Mouse (Mus musculus) CD4-positive, CD25-positive, alpha-beta regulatory T cell, adult 2 months (primary cell): ENCODE data around the gene Gse1.

Source experiments
- DNase-seq: peaks from one replicate; pipeline ENCODE4 v3.0.0-alpha.2; 2012; ENCODE audit warnings: low read depth, low spot score

The Gse1 gene

DNA sequence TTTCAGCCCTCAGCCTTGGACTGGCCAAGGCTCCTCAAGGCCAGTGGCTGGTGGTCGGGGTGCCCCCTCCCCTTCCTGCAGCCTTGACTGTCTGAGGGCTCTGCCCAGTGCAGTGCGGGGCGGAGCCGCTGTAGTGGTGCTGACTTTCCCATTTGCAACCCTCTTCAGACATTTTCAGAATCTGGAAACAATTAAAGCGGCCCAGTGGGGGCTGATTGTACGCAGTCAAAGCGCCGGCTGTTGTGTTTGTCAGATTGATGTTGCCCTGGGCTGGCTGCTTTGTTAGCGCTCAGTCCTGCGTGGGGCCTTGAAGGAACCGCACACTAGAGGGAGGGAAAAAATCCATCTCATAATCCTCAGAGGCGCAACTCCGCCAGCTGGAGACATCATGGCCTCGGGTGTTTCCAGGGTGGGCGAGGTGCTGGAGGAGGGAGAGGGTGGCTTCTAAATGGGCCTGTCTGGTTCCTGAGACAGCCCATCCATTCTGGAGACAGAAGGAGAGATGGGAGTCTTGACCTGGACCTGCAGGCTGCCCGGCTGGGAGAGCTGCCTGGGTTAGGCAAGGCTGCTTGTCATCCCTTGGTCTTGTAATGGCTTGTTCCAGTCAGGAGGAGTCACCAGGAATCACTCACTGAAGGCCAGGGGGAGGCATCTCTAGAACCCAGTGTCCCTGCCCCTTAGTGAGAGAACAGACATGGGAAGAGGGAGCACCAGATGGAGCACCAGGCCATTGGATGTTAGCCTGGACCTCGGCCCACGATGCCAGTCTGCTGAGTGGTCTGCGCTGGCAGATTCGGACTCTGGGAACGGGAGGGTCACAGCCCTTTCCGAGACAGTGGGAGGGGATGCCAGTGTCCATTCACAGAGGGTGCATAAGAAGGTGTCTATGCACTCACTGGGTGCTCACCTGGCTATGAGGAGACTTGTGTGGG is 70.6 kb downstream of the Gse1 start:
- DNase-seq = no peak

DNA sequence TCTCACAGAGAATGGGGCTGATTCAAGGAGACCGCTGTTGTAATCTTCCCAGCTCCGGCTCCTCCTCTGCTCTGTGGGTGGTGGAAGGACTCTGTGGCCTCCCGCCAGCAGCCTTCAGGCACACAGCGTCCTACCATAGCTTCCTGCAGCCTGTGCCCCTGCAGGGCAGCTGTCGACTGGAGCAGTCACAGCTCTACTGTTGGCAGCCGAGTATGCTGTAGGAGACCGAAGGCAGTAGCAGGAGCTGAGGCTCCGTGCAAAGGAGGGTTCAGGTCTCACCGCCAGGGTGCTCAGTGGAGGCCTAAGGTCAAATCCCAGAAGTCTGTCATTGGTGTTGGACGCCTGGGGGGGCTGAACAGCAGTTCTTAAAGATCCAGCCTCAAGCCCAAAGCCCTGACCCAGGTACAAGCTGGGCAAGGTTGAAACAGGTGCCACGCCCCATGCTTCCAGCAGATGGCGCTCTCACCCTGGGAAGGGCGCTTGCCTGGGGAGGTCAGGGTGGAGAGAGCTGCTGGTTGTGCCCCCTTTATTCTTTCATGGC is 72.4 kb downstream of the Gse1 start:
- DNase-seq = peak; percentile 76

DNA sequence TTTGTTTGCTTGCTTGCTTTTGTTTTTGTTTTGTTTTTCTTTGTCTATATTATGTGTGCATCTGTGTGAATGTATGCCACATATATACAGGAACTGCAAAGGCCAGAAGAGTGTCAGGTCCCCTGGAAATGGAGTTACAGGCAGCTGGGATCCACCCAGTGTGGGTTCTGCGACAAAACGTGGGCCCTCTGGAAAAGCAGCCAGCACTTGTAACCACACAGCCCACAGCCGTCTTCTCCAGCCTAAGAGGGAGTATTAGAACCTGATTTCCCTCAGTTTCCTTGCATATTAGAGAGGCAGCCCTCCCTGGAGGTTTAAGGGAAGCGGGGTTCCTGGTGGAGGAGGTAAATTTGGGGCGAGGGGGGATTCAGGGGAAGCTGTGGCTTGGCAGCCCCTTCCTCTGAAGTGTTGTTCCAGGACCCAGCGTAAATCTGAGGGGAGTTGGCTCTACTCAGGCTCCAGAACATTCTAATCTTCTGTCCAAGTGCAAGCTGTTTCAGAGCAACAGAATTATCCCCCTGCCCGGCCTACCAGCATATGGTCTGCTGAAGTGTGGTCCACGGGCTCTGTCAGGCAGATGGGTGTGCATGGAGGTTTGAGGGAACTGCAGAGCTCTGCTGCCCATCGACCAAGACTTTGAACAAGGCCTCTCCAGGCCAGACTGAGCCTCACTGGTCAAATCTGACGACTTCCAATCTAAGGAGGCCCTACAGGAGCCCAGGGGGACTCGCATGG is 74.9 kb downstream of the Gse1 start:
- DNase-seq = no peak

DNA sequence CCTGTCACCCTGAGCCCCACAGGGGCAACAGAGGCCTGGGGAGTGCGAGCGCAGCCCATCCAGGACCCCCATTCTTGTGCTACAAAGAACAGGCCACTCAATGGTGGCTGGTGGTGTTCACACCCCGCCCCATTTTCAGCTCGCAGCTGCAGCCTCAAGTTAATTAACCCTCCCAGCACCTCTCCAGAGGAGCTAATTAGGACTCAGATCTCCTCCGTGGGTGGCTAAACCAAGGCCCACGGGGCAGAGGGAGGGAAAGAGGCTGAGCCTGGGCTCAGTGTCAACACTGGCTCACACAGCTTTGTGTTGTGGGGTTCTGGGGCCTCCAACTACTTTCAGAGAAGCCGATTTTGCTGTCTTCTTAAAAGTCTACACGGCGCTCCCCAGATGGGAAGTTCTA is 75.8 kb downstream of the Gse1 start:
- no peak for DNase-seq

DNA sequence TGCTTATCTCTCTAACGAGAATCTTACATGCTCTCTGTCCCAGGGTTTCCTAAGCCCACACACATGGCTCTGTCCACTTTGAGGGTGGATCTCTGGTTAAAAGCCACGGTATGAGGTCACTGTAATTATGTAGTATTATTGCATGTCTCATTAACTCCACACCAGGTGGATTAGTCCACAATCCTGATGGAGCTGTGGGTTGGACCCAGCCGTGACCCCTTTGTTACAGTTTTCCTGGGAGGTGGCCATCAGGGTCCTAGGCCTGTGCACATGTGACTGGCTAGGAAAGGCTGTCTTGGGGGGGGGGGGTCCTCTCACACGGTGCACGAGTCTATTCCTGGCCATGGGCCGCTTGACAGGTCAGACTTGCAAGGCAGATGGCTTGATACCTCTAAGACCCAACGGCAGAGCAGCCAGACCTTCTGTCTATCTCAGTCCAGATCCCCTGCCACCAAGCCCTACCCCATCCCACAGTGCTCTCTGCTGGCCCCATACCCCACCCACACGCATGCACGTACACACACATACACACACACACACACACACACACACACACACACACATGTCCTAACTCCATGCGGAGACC is 77.6 kb downstream of the Gse1 start:
- no peak for DNase-seq

DNA sequence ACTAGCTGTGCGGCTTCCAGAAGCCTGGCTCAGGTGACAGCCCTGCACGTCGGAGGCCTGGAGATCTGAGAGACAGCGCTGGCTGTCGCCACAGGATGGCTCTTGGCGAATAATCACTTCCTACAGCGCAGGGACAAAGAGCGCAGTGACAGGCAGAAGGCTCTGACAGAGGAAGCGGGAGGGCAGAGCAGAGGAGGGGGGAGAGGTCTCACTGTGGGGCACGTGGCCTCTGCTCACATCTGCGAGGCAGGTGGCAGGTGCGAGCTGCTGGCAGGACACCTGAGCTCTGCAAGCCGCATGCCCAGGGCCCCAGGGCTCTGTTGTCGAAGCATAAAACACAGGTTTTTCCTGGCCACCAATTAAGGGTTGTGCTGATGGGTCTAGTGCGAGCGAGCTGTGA is 78.8 kb downstream of the Gse1 start:
- DNase-seq = peak; percentile 27

DNA sequence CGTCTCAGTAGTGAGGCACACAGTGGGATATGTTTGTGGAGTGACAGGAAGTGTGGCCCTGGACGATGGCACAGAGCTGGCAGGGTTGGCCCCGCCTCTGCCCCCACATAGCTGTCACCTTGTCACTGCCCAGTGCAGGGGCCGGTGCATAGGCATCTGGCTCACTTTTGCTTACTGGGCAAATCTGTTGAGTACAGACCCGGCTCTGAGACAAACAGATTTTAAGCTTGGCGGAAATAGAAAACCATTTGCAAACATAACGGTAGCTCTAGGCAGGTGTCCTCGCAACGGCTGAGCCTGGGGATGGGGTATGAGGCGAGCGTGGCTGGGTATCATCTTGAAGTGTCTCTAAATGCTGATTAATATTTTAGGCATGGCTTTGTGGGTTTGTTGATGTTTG is 79.3 kb downstream of the Gse1 start:
- no peak for DNase-seq

DNA sequence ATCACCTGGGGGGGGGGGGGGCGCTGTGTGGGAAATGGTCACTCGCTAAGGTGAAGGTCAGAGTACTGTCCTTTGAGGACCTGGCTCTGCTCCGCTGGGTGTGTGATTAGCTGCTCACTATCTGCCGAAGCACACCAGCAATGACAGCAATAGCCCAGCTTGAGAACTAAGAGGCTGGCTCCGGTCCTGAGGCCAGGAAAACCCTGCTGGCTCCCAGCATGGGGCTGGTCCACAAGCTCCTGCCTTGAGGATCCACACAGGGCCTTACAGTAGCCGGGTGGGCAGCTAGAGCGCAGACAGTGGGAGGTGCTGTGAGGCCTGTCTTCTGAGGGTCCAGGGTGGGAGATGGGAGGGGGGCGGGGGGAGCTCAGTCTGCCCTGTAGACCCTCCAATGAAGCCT is 79.9 kb downstream of the Gse1 start:
- DNase-seq = no peak

DNA sequence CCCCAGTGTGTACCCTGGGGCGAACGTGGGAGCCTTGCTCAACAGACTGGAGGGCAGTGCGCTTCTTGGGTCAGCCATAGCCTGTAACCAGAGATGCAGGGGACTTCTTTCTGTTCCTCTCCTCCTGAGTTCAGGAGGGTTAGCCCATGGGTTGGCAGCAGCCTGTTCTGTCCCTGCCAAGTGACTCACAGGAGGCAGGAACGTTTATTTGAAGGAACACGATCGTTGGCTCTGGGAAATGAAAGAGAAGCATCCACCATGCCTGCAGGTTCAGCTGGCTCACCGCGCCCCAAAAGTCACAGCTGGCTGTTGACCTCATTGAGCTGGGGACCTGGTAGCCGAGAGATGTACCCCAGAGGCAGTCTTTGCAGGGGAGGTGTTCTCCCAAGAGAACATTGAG is 80.3 kb downstream of the Gse1 start:
- DNase-seq = no peak

DNA sequence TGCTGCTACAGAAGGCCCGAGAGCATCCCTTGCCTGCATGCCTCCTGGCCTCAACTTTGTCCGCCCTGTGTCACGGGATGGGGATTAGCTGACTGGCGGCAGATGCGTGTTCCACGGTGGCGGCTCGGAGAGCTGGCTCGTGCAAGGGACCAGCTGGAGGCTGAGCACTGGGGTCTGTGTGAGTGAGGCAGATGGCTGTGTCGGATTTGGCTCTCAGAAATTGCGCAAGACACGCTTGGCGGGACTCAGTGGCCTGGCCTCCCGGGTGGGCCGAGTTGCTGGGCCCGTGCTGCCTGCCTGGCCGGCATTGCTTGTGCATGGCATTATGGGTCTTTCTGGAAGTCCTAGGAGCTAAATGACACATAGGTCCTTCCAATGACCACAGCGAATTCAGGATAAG is 81.1 kb downstream of the Gse1 start:
- no peak for DNase-seq

DNA sequence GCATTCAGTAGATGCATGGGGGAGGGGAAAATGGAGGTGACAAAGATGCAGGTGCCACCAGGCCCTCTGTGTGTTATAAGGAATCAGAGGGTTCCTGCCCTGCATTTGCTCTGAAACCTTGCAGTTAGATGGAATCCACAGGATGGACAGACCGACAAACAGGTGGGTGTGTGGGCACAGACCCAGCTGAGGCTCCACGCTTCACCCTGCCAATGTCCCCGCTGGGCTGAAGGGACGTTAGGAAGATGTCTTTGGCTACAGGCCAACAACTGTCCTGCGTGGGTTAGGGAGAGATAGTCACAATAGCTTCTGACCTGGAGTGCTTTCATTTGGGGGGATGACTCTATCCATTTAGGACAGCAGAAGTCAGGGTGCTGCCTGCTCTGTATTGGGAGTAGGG is 81.8 kb downstream of the Gse1 start:
- no peak for DNase-seq

DNA sequence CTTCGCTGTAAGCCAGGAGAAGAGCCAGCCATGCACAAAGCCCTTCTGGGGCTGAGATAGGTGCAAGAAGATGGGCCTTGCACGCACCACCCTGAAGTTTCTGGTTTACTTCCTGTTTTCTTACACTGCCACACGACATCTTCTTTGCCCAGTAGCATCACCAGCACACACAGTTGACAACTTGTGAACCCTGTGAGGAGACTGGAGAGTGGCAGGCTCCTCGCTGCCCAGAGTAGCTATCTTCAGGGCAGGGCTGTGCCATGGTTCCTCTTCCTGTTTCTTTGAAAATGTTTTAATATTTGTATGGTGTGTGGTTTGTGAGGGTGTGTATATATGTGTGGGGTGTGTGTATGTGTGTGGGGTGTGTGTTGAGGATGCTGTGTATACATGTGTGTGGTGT is 84.2 kb downstream of the Gse1 start:
- no peak for DNase-seq

DNA sequence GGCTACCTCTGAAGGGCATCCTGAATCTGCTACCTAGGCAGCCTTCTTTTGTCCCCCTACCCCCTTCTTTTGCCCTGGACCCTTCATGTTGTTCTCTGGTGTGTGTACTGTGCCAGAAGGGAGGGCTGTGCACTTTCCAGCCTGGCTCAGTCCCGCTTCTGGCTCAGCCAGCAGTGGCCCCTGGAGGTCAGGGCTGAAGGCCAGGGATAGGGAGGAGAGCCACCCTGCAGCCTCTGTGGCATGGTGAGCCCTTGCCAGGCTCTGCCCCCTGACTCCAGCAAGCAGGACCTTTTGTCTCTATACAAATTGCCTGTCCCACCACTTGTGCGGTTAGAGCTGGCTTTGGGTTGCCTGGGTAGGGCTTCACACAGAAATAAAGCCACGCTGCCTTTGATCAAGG is 85.4 kb downstream of the Gse1 start:
- DNase-seq = no peak

DNA sequence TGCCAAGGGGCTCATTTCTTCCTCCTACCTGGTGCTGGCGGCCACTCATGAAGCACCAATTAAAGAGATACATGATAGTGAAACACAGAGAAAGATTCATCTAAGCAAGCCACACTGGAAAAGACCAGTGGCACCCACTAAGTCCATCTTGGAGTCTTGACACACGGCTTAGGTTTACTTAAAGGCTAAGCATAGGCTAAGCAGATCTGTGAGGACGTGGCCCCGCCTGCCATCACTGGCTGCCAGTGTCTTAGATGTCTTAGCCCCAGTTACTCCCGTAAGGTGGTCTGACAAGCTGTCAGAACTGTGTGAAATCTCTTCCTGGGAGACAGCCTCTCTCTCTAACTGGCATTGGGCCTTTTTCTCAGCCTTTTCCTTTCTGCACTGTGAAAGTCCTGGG is 86.7 kb downstream of the Gse1 start:
- no peak for DNase-seq

DNA sequence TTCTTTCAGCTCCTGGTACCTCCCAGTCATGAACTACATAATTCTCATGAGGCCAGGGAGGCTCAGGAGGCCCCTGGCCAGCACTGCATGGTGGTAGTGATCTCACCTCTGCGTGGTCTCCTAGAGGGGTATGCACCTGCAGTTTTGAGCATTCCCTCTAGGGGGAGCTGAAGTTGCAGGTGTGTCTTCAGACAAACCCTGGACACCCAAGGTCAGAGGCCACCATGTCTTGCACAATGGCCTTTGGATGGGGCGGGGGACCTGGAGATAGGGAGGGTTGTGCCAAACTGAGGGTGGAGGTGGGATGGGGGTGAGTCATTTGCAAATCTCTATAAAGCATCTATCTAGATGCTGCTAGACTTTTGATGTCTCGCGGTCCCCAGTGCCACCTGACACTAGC is 87.4 kb downstream of the Gse1 start:
- DNase-seq = peak; percentile 59

DNA sequence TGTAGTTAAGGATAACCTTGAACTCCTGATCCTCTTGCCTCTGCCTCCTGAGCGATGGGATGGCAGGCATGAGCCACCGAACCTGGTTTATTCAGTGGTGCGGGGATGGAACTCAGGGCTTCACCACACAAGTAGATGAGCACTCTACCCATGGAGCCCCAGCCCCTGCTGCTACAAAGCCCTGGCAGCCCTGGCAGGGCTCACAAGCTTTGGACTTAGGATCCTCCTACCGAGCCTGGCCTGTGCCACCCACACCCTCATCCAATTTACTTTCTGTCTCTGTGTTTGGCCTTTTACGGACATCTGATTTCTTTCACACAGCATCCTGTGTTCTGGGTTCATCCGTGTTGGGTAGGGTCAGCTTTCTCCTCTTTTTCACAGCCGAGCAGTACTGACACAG is 88.5 kb downstream of the Gse1 start:
- DNase-seq = no peak

DNA sequence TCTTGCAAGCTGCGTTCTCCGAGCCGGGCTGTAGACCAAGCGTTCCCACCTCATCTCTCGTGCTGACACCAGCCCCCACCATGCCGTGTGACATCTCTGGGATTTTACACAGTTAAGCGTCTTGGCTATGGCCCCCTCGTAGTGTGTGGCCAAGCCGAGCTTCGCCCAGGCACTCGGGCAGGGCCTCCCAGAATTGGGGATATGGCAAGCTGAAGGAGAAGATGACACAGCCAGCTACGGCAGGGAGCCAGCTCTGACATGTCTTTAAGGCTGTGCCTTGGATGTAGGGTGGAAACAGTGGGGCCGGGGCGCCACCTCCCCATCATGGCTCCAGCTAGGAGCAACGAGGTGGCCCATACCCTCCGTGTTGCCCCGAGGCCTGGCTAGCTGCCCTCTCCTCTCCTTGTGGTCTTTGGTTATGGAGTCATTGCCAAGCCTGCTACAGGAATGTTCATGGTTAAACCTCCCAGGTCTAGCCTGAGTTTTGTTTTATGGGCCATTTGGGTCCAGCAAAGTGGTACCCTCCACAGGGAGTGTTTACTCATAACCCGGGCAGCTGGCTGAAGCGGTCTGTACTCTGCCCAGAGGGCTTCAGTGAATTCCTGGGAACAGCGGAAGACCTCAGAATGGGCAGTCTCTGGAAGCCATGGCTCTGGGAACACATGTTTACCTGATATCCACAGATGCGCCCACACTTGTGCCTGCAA is 89.0 kb downstream of the Gse1 start:
- no peak for DNase-seq

DNA sequence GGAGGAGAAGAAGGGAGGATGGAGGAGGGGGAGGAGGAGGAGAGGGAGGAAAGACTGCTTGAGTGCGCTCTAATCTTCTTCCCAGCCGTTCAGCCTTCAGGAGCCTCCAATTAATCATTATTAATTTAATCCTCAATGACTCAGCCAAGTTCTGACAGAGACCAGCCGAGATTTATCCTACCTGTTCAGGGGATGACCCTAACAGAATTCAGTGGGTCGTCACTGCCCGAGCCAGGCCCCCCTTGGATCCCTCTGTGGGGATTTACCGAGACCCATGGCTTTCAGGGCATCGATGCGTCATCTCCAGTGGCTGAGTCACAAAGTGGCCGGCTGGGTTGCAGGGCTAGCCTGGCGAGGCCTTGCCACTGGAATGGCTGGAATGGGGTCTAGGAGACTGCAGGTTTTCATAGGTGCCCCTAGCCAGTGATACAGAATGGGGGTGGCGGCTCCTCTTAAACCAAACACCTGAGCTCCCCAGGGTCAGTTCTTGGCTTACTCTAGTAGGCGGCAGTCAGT is 90.3 kb downstream of the Gse1 start:
- no peak for DNase-seq

DNA sequence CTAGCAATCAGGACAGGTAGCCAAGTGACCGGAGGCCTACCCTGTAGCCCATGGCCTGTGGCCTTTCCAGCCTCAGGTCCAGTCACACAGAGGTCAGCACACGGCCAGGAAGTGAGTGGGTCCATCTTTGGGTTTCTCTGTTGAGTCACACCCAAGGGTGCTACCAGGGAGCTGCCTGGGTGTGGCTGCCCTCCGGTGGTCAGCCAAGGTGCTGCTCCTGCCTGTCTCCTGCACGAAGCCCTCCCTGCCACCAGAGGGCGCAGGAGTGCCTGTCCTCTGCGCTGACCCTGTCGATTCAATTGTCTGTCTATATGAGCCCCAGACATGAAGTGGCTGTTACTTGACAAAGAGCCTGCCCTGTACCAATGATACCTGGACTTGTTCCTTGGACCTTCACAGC is 91.2 kb downstream of the Gse1 start:
- peak; percentile 90 for DNase-seq

DNA sequence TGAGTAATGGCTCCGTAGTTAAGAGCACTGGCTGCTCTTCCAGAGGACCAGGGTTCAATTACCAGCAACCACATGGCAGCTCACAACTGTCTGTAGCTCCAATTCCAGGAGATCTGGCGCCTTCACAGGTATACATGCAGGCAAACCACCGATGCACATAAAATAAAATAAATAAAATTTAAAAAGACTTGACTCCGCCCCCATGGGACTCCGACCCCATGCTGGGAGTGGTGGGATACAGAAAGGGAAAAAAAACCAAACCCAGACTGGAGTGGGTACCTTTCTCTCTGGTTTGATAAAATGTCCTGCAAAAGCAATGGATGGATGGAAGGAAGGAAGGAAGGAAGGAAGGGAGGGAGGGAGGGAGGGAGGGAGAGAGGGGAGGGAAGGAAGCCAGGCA is 91.9 kb downstream of the Gse1 start:
- no peak for DNase-seq

DNA sequence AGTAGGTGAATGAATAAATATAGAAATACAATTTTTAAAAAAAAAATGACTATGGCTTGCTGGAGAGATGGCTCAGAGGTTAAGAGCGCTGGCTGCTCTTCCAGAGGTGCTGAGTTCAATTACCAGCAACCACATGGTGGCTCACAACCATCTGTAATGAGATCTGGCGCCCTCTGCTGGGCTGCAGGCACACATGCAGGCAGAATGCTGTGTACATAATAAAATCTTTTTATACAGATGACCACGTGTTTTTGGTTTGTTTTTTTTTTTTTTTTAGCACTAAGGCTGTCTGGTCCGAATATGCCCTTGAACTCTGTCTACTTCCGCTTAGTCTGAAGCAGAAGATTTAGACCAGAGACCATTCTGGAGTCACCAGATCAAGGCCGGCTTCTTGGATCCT is 93.5 kb downstream of the Gse1 start:
- peak; percentile 70 for DNase-seq
